Mouse (Mus musculus): ENCODE measurements around the gene Zfp335. TPM values are rescaled to one million over a fixed set of nuclear protein-coding genes. Genes with fewer than 3 reads are reported as not detected.
"Not testable (repeated sequence)": the region's sequence is repeated elsewhere in the genome, so short reads cannot be mapped to it uniquely, and the experiment has no call there.

Zfp335 gene
- polyA plus RNA-seq, 1 experiment from 2014 or later: 10.5 TPM

GRCm38 (mm10) chr2:164859640-164860432, 51.7 kb downstream of the Zfp335 start:
- ATAC-seq: peak; percentile 33; the same call in 1 of the 2 replicates
- Histone ChIP-seq H3K4me1 (peaks cover 46% of the 10 kb centered on the region), H3K4me3 (no peak overlapping the region), H3K9ac (no peak overlapping the region), H3K9me3 (replicated peaks) (no peaks in the 10 kb centered on the region), H3K4me2 (0 out of 2 replicates have a peak overlapping the region, but pooled peaks have one; percentile 14), H3K36me3 (no peaks in the 10 kb centered on the region), H3K27ac (peak overlapping the region; percentile 45; the same call in 1 of the 2 replicates), H3K27me3 (replicated peaks) (peaks cover 60% of the 10 kb centered on the region)
- WGBS (ENCODE audit: insufficient replicate concordance): 44% methylated on average over 9 of the region's 9 CpGs

DNA sequence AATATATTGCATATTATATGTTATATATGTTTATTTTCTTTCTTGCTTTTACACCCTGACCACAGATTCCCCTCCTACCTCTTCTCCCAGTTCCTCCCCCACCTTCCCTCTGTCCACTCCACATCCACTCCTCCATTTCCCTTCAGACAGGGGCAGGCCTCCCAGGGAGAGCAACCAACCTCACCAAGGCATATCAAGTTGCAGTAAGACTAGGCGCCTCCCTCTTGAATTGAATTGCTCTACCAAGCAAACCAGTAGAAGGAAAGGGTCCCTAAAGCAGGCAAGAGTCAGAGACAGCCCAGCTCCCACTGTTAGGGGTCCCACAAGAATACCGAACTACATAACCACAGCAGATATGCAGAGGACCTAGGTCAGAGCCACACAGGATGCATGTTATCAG, 52.4 kb downstream of the Zfp335 start:
- peaks cover 40% of the 10 kb centered on the region for H3K4me1 ChIP-seq
- H3K27ac ChIP-seq: no peak overlapping the region; the same call in 1 of the 2 replicates
- H3K36me3 ChIP-seq: no peaks in the 10 kb centered on the region
- H3K27me3 ChIP-seq (replicated peaks): peaks cover 67% of the 10 kb centered on the region
- ATAC-seq: no peak
- no peaks in the 10 kb centered on the region for H3K9me3 ChIP-seq (replicated peaks)
- no peak overlapping the region for H3K4me2 ChIP-seq
- WGBS (ENCODE audit: insufficient replicate concordance): 22% methylated on average over 2 of the region's 2 CpGs
- H3K4me3 ChIP-seq: no peak overlapping the region
- no peak overlapping the region for H3K9ac ChIP-seq

DNA sequence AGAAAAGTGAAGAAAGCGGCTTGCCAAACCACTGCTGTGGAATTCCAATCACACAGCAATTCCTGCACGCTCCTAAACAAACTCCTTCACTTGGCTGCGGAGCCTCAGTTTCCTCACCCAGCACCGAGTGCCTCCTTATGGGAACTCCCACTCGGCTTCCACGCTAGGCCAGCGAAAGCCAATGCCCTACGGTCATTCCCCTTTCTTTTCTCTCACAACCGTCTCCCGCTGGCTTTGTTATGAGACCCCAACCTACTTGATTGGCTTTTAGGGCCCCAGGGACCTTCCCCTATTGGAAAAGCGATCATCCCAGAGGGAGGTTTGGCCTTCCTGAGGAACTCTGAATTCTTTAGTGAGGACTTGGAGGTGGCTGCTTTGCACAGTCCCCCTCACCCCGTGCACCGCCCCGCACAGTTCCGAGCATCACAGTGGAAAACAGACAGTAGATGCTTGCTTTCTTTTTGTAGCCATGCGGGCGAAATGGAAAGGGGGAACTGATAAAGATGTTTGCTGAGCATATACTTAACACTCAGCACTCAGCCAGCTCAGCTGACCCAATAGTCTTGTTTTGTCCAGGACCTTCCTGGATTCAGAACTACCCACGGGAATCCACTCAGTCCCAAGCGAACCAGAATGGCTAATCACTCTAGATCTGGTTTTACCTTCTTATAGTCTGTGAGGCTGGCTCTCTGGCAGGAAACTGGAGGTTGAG, 53.6 kb downstream of the Zfp335 start:
- no peaks in the 10 kb centered on the region for H3K36me3 ChIP-seq
- H3K9me3 ChIP-seq (replicated peaks): no peaks in the 10 kb centered on the region
- H3K4me3 ChIP-seq: peak overlapping the region; percentile 45
- H3K4me2 ChIP-seq: peak overlapping the region; percentile 70
- WGBS (ENCODE audit: insufficient replicate concordance): 7% methylated on average over 19 of the region's 19 CpGs
- H3K27me3 ChIP-seq (replicated peaks): peaks cover 77% of the 10 kb centered on the region
- H3K27ac ChIP-seq: no peak overlapping the region
- H3K9ac ChIP-seq: no peak overlapping the region
- H3K4me1 ChIP-seq: peaks cover 37% of the 10 kb centered on the region
- no peak for ATAC-seq

DNA sequence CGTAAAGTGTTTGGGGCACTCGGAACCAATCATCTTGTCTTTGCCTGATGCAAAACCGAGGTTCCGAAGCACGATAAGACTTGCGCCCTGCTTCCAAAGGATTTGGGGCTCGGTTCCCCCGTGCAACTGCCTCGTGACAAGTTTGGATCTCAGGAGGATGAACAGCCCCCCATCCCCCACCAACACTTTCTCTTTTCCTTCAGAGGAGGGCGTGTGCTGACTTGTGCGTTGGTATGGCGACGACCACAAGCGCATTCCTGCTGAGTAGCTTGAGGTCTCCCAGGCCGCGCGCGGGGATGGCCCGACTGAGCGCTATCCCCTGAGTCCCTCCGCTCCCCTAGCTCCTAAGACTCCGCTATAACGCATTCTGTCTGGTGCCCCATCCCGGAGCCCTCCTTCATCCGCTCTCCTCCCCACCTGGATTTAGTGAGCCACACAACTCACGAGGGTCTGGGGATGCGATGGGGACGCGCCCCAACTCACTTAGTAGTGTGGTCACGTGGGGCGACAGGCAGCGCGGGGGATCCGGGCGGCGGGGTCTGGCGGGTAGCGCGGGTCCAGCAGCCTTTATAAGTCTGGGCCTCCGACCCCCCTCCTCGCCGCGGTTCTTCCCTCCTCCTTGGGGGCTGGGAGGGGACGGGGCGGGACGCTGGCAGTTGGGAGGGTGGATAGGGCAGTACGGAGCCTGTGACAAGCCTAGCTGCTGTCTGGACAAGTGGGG, 54.3 kb downstream of the Zfp335 start, which contains the start of gene Pltp:
TSS of gene Pltp (minus strand) at position 611 of the 721 bp plus-strand sequence.
- Histone ChIP-seq H3K4me3 (peak within 1 kb of the TSS; percentile 45), H3K36me3 (no peaks in the 10 kb centered on the region), H3K4me1 (peaks cover 35% of the 10 kb centered on the region), H3K27ac (no peak within 1 kb of the TSS), H3K9me3 (replicated peaks) (no peaks in the 10 kb centered on the region), H3K4me2 (peak within 1 kb of the TSS; percentile 70), H3K27me3 (replicated peaks) (peaks cover 85% of the 10 kb centered on the region), H3K9ac (0 out of 2 replicates have a peak within 1 kb of the TSS, but pooled peaks have one; percentile 22)
- 0 out of 2 replicates have a peak, but pooled peaks have one; percentile 16 for ATAC-seq
- WGBS (ENCODE audit: insufficient replicate concordance): under 1% methylated on average over 47 of the region's 47 CpGs

- H3K27ac ChIP-seq: no peak overlapping the region
- H3K4me1 ChIP-seq: peaks cover 32% of the 10 kb centered on the region
- no peaks in the 10 kb centered on the region for H3K9me3 ChIP-seq (replicated peaks)
- H3K9ac ChIP-seq: no peak overlapping the region
- H3K4me2 ChIP-seq: peak overlapping the region; percentile 70
- no peaks in the 10 kb centered on the region for H3K36me3 ChIP-seq
- no peak for ATAC-seq
- H3K27me3 ChIP-seq (replicated peaks): peaks cover 85% of the 10 kb centered on the region
- peak overlapping the region; percentile 45 for H3K4me3 ChIP-seq
- WGBS (ENCODE audit: insufficient replicate concordance): 2% methylated on average over 42 of the region's 42 CpGs
Measured at GRCm38 (mm10) chr2:164856309-164857100, 55.1 kb downstream of the Zfp335 start.

DNA sequence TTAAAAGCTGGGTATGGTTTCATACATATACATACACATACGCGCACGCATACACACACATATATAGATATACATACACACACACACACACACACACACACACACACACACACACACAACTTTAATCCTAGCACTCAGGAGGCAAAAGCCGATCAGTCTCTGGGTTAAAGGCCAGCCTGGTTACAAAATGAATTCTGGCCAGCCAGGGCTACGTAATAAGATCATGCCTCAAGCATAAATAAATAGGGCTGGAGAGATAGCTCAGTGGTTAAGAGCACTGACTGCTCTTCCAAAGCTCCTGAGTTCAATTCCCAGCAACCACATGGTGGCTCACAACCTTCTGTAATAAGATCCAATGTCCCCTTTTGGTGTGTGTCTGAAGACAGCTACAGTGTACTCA, 56.0 kb downstream of the Zfp335 start:
- not testable (repeated sequence) for H3K4me3 ChIP-seq; H3K9me3 ChIP-seq (replicated peaks); H3K4me2 ChIP-seq; H3K27ac ChIP-seq; H3K36me3 ChIP-seq; ATAC-seq; H3K9ac ChIP-seq
- Histone ChIP-seq H3K4me1 (peaks cover 32% of the 10 kb centered on the region), H3K27me3 (replicated peaks) (peaks cover 78% of the 10 kb centered on the region)
- WGBS (ENCODE audit: insufficient replicate concordance): 81% methylated on average over 5 of the region's 5 CpGs

- H3K4me1 ChIP-seq: no peaks in the 10 kb centered on the region
- no peaks in the 10 kb centered on the region for H3K36me3 ChIP-seq
- 73% methylated on average over 8 of the region's 8 CpGs for WGBS (ENCODE audit: insufficient replicate concordance)
- H3K4me3 ChIP-seq: no peak overlapping the region
- peaks cover 33% of the 10 kb centered on the region for H3K27me3 ChIP-seq (replicated peaks)
- H3K9me3 ChIP-seq (replicated peaks): no peaks in the 10 kb centered on the region
- no peak for ATAC-seq
- H3K27ac ChIP-seq: no peak overlapping the region
- H3K9ac ChIP-seq: no peak overlapping the region
- H3K4me2 ChIP-seq: no peak overlapping the region
Measured at GRCm38 (mm10) chr2:164850061-164850460, 61.5 kb downstream of the Zfp335 start.

GRCm38 (mm10) chr2:164845782-164846181, 65.8 kb downstream of the Zfp335 start:
- Histone ChIP-seq H3K36me3 (no peaks in the 10 kb centered on the region), H3K9ac (no peak overlapping the region), H3K4me3 (no peak overlapping the region), H3K9me3 (replicated peaks) (no peaks in the 10 kb centered on the region), H3K4me1 (no peaks in the 10 kb centered on the region), H3K27ac (no peak overlapping the region), H3K4me2 (no peak overlapping the region), H3K27me3 (replicated peaks) (peaks cover 6% of the 10 kb centered on the region)
- WGBS (ENCODE audit: insufficient replicate concordance): 33% methylated on average over 3 of the region's 3 CpGs
- ATAC-seq: no peak

Other genes with a start within 250 kb of the Zfp335 start
- not detected in 2 replicates for gene Wfdc11, start 237.7 kb downstream of the Zfp335 start, polyA plus RNA-seq (2016; fragmentation: Nextera tagmentation; extraction: Ambion mirVana)
- gene Wfdc13, start 226.7 kb downstream of the Zfp335 start, polyA plus RNA-seq (2016; fragmentation: Nextera tagmentation; extraction: Ambion mirVana): not detected in 2 replicates
- not detected in 2 replicates for gene Spint4, start 213.3 kb downstream of the Zfp335 start, polyA plus RNA-seq (2016; fragmentation: Nextera tagmentation; extraction: Ambion mirVana)
- gene Spint5, start 196.5 kb downstream of the Zfp335 start, polyA plus RNA-seq (2016; fragmentation: Nextera tagmentation; extraction: Ambion mirVana): not detected in 2 replicates
- gene Wfdc3, start 165.8 kb downstream of the Zfp335 start, polyA plus RNA-seq (2016; fragmentation: Nextera tagmentation; extraction: Ambion mirVana): 0.48 and 0.93 TPM in 2 replicates
- 56.9 and 61.0 TPM in 2 replicates for gene Dnttip1, start 165.8 kb downstream of the Zfp335 start, polyA plus RNA-seq (2016; fragmentation: Nextera tagmentation; extraction: Ambion mirVana)
- 669 and 687 TPM in 2 replicates for gene Ube2c, start 141.9 kb downstream of the Zfp335 start, polyA plus RNA-seq (2016; fragmentation: Nextera tagmentation; extraction: Ambion mirVana)
- gene Tnnc2, start 131.8 kb downstream of the Zfp335 start, polyA plus RNA-seq (2016; fragmentation: Nextera tagmentation; extraction: Ambion mirVana): 0.66 and 1.8 TPM in 2 replicates
- 5.5 TPM in 2 replicates for gene Snx21, start 125.9 kb downstream of the Zfp335 start, polyA plus RNA-seq (2016; fragmentation: Nextera tagmentation; extraction: Ambion mirVana)
- 20.3 and 21.5 TPM in 2 replicates for gene Acot8, start 106.9 kb downstream of the Zfp335 start, polyA plus RNA-seq (2016; fragmentation: Nextera tagmentation; extraction: Ambion mirVana)
- 4.8 and 5.9 TPM in 2 replicates for gene Zswim3, start 106.7 kb downstream of the Zfp335 start, polyA plus RNA-seq (2016; fragmentation: Nextera tagmentation; extraction: Ambion mirVana)
- 8.9 and 9.1 TPM in 2 replicates for gene Zswim1, start 89.1 kb downstream of the Zfp335 start, polyA plus RNA-seq (2016; fragmentation: Nextera tagmentation; extraction: Ambion mirVana)
- not detected in 2 replicates for gene Spata25, start 83.2 kb downstream of the Zfp335 start, polyA plus RNA-seq (2016; fragmentation: Nextera tagmentation; extraction: Ambion mirVana)
- 66.7 and 69.3 TPM in 2 replicates for gene Ctsa, start 78.9 kb downstream of the Zfp335 start, polyA plus RNA-seq (2016; fragmentation: Nextera tagmentation; extraction: Ambion mirVana)
- gene Neurl2, start 78.3 kb downstream of the Zfp335 start, polyA plus RNA-seq (2016; fragmentation: Nextera tagmentation; extraction: Ambion mirVana): 2.1 and 2.2 TPM in 2 replicates
- gene Pltp, start 54.0 kb downstream of the Zfp335 start, polyA plus RNA-seq (2016; fragmentation: Nextera tagmentation; extraction: Ambion mirVana): 8.4 and 8.7 TPM in 2 replicates
- 48.6 and 51.5 TPM in 2 replicates for gene Pcif1, start 32.5 kb downstream of the Zfp335 start, polyA plus RNA-seq (2016; fragmentation: Nextera tagmentation; extraction: Ambion mirVana)
- gene Mmp9, start 29.0 kb upstream of the Zfp335 start, polyA plus RNA-seq (2016; fragmentation: Nextera tagmentation; extraction: Ambion mirVana): 1.9 TPM in 2 replicates
- gene Slc12a5, start 49.0 kb upstream of the Zfp335 start, polyA plus RNA-seq (2016; fragmentation: Nextera tagmentation; extraction: Ambion mirVana): 0.50 and 0.63 TPM in 2 replicates
- gene Ncoa5, start 123.1 kb upstream of the Zfp335 start, polyA plus RNA-seq (2016; fragmentation: Nextera tagmentation; extraction: Ambion mirVana): 33.2 and 34.4 TPM in 2 replicates
- gene Cd40, start 143.9 kb upstream of the Zfp335 start, polyA plus RNA-seq (2016; fragmentation: Nextera tagmentation; extraction: Ambion mirVana): 3.2 and 3.9 TPM in 2 replicates
- not detected in 2 replicates for gene 1700025C18Rik, start 179.0 kb upstream of the Zfp335 start, polyA plus RNA-seq (2016; fragmentation: Nextera tagmentation; extraction: Ambion mirVana)

Measured in liver, embryonic 12.5 days (tissue).